In genomic region chr8:123103285-123103684, GRCm38 (mm10) we compare ENCODE assay signal across 8 mouse cellular contexts. TPM values are rescaled to one million over a fixed set of nuclear protein-coding genes. Genes with fewer than 3 reads are reported as not detected.
DNase-seq lines count a peak whose midpoint lies in the region; ATAC-seq and TF ChIP-seq lines count a peak whose summit lies in the region.

No protein-coding gene starts in this region.

- peak overlapping the region; percentile 85 for H3K27ac ChIP-seq in heart, embryonic 15.5 days
- peak overlapping the region; percentile 83 for H3K27ac ChIP-seq in ES-E14 (ENCODE audit: insufficient read depth, low read depth, low read length, poor library complexity, severe bottlenecking)
- 0 out of 2 replicates have a peak overlapping the region, but pooled peaks have one; percentile 35 for H3K27ac ChIP-seq in hindbrain, embryonic 12.5 days
- H3K27ac ChIP-seq in midbrain, embryonic 13.5 days = peak overlapping the region; percentile 92; the same call in 1 of the 2 replicates

- H3K9me3 ChIP-seq in heart, embryonic 15.5 days (replicated peaks) = no peaks in the 10 kb centered on the region
- H3K9me3 ChIP-seq in ES-E14 (ENCODE audit: control insufficient read depth, insufficient read depth, low read depth, low read length) = no peaks in the 10 kb centered on the region
- no peaks in the 10 kb centered on the region for H3K9me3 ChIP-seq in hindbrain, embryonic 12.5 days (replicated peaks)
- no peaks in the 10 kb centered on the region for H3K9me3 ChIP-seq in midbrain, embryonic 13.5 days

- peaks cover 18% of the 10 kb centered on the region for H3K4me1 ChIP-seq in heart, embryonic 15.5 days (replicated peaks)
- H3K4me1 ChIP-seq in ES-E14 (ENCODE audit: control insufficient read depth in 2 of 2, insufficient read depth in 2 of 2, low read length in 2 of 2, poor library complexity in 1 of 2) = peaks cover 0 to 3% of the 10 kb centered on the region in 2 experiments; a peak in 2 of 4 replicates
- peaks cover 14% of the 10 kb centered on the region for H3K4me1 ChIP-seq in hindbrain, embryonic 12.5 days
- peaks cover 16% of the 10 kb centered on the region for H3K4me1 ChIP-seq in midbrain, embryonic 13.5 days (replicated peaks)

- peak overlapping the region; percentile 91 for H3K9ac ChIP-seq in heart, embryonic 15.5 days
- peak overlapping the region; percentile 99 for H3K9ac ChIP-seq in ES-E14 (ENCODE audit: insufficient read depth, low read depth, low read length, poor library complexity, severe bottlenecking)
- peak overlapping the region; percentile 98 for H3K9ac ChIP-seq in hindbrain, embryonic 12.5 days
- H3K9ac ChIP-seq in midbrain, embryonic 13.5 days (replicated peaks) = peak overlapping the region; percentile 99

- H3K4me2 ChIP-seq in heart, embryonic 15.5 days = peak overlapping the region; percentile 88
- peak overlapping the region; percentile 96 for H3K4me2 ChIP-seq in hindbrain, embryonic 12.5 days (replicated peaks)
- peak overlapping the region; percentile 96 for H3K4me2 ChIP-seq in midbrain, embryonic 13.5 days (replicated peaks)

- whole genome bisulfite sequencing in heart, embryonic 15.5 days = 11% methylated on average over 15 of the region's 15 CpGs
- WGBS in hindbrain, embryonic 12.5 days = 20% methylated on average over 15 of the region's 15 CpGs
- WGBS in midbrain, embryonic 13.5 days = 20% methylated on average over 15 of the region's 15 CpGs

- no peak for ATAC-seq in heart, embryonic 15.5 days (replicated peaks; ENCODE audit: insufficient number of reproducible peaks, insufficient read depth, low FRiP score, low read depth)
- ATAC-seq in hindbrain, embryonic 12.5 days (ENCODE audit: low FRiP score) = no peak
- no peak for ATAC-seq in midbrain, embryonic 13.5 days
- ATAC-seq in megakaryocyte progenitor cell, adult 5-6 weeks (replicated peaks; ENCODE audit: poor library complexity) = no peak
- no peak for ATAC-seq in frontal cortex, adult (ENCODE audit: low TSS enrichment)

- intact Hi-C loops in left cerebral cortex, postnatal 25 days (cut with DNase I) = loop anchor here (2.0 kb wide), 3 partner anchors 38 to 196 kb away; partner anchors contain the start of gene Ankrd11

- peaks cover 25% of the 10 kb centered on the region for H3K36me3 ChIP-seq in heart, embryonic 15.5 days
- peaks cover 30% of the 10 kb centered on the region for H3K36me3 ChIP-seq in ES-E14 (ENCODE audit: control insufficient read depth, insufficient read depth, low read length, poor library complexity, severe bottlenecking)
- H3K36me3 ChIP-seq in hindbrain, embryonic 12.5 days = peaks cover 27% of the 10 kb centered on the region
- H3K36me3 ChIP-seq in midbrain, embryonic 13.5 days = peaks cover 31% of the 10 kb centered on the region

- DNase-seq in heart, adult 11 months = no peak
- no peak for DNase-seq in ES-E14 (ENCODE audit: low read depth, low spot score)
- DNase-seq in left cerebral cortex, postnatal 25 days (ENCODE audit: low spot score in 2 of 2) = no peak

- no peaks in the 10 kb centered on the region for H3K27me3 ChIP-seq in heart, embryonic 15.5 days
- no peaks in the 10 kb centered on the region for H3K27me3 ChIP-seq in hindbrain, embryonic 12.5 days
- H3K27me3 ChIP-seq in midbrain, embryonic 13.5 days = no peaks in the 10 kb centered on the region

- H3K4me3 ChIP-seq in heart, embryonic 15.5 days = peak overlapping the region; percentile 65
- H3K4me3 ChIP-seq in ES-E14 (ENCODE audit: insufficient read depth in 1 of 2, low read depth in 1 of 2, low read length in 2 of 2, poor library complexity in 1 of 2, severe bottlenecking in 1 of 2) = peak overlapping the region; percentile 90 to 98
- peak overlapping the region; percentile 82 for H3K4me3 ChIP-seq in hindbrain, embryonic 12.5 days
- H3K4me3 ChIP-seq in midbrain, embryonic 13.5 days (replicated peaks) = peak overlapping the region; percentile 75

- in situ Hi-C loops in ES-E14 (cut with MboI; ENCODE audit: low sequenced_read_pairs in 2 of 2, unreplicated experiment in 2 of 2) = no loop called here

TF ChIP-seq in ES-E14, 5 proteins besides CTCF, POLR2A, EP300 and RAD21:
- TF ChIP-seq ZC3H11A (IDR thresholded peaks at IDR 0.05; ENCODE audit: borderline replicate concordance, low read depth, low read length) (no peak), MAFK (IDR thresholded peaks at IDR 0.05; ENCODE audit: insufficient read depth, low read depth, low read length) (no peak), HCFC1 (IDR thresholded peaks at IDR 0.05; ENCODE audit: borderline replicate concordance, insufficient read depth, low read length) (no peak), ZNF384 (IDR thresholded peaks at IDR 0.05; ENCODE audit: low read depth, low read length) (no peak), CHD2 (IDR thresholded peaks at IDR 0.05; ENCODE audit: low read depth, low read length) (no peak)

RNA-seq across cellular contexts. Expression of gene Rpl13, which starts 1.1 kb away (rescaled TPM):
- 802 and 841 TPM in 2 replicates for polyA plus RNA-seq in heart, embryonic 15.5 days (2015; fragmentation: Nextera tagmentation; extraction: Ambion mirVana)
- 2,643 and 2,912 TPM in 2 replicates for total RNA-seq in ES-E14 (2012; rRNA removed)
- polyA plus RNA-seq in hindbrain, embryonic 12.5 days (2016; fragmentation: Nextera tagmentation; extraction: Ambion mirVana) = 1,018 and 1,026 TPM in 2 replicates
- polyA plus RNA-seq in midbrain, embryonic 13.5 days (2015; fragmentation: Nextera tagmentation; extraction: Ambion mirVana) = 776 and 798 TPM in 2 replicates
- 1,201 and 1,251 TPM in 2 replicates for total RNA-seq in megakaryocyte progenitor cell, adult 5-6 weeks (2015)
- 3,072 and 3,507 TPM in 2 replicates for total RNA-seq in megakaryocyte progenitor cell, adult 5-6 weeks (2017)
- total RNA-seq in left cerebral cortex, postnatal 25 days (2021) = 100 to 1,000 TPM; 350 to 359 TPM

RNA-seq across cellular contexts. Expression of gene Cpne7, which starts 13.9 kb away (rescaled TPM):
- 0.18 and 0.25 TPM in 2 replicates for polyA plus RNA-seq in heart, embryonic 15.5 days (2015; fragmentation: Nextera tagmentation; extraction: Ambion mirVana)
- total RNA-seq in ES-E14 (2012; rRNA removed) = 1.8 and 4.9 TPM in 2 replicates
- 0.15 and 0.35 TPM in 2 replicates for polyA plus RNA-seq in hindbrain, embryonic 12.5 days (2016; fragmentation: Nextera tagmentation; extraction: Ambion mirVana)
- polyA plus RNA-seq in midbrain, embryonic 13.5 days (2015; fragmentation: Nextera tagmentation; extraction: Ambion mirVana) = 1.6 and 1.9 TPM in 2 replicates
- not detected in 2 replicates for total RNA-seq in megakaryocyte progenitor cell, adult 5-6 weeks (2015)
- total RNA-seq in megakaryocyte progenitor cell, adult 5-6 weeks (2017) = not detected in 2 replicates
- total RNA-seq in left cerebral cortex, postnatal 25 days (2021) = 10 to 100 TPM; 47.5 to 62.6 TPM

RNA-seq across cellular contexts. Expression of gene Spg7, which starts 40.5 kb away (rescaled TPM):
- 60.1 and 64.3 TPM in 2 replicates for polyA plus RNA-seq in heart, embryonic 15.5 days (2015; fragmentation: Nextera tagmentation; extraction: Ambion mirVana)
- 106 and 160 TPM in 2 replicates for total RNA-seq in ES-E14 (2012; rRNA removed)
- polyA plus RNA-seq in hindbrain, embryonic 12.5 days (2016; fragmentation: Nextera tagmentation; extraction: Ambion mirVana) = 62.6 and 63.9 TPM in 2 replicates
- 52.0 and 52.2 TPM in 2 replicates for polyA plus RNA-seq in midbrain, embryonic 13.5 days (2015; fragmentation: Nextera tagmentation; extraction: Ambion mirVana)
- total RNA-seq in megakaryocyte progenitor cell, adult 5-6 weeks (2015) = 33.1 and 49.6 TPM in 2 replicates
- total RNA-seq in megakaryocyte progenitor cell, adult 5-6 weeks (2017) = 61.1 and 74.1 TPM in 2 replicates
- 10 to 100 TPM; 64.3 to 68.6 TPM for total RNA-seq in left cerebral cortex, postnatal 25 days (2021)

RNA-seq across cellular contexts. Expression of gene Sult5a1, which starts 54.8 kb away (rescaled TPM):
- polyA plus RNA-seq in heart, embryonic 15.5 days (2015; fragmentation: Nextera tagmentation; extraction: Ambion mirVana) = 4.6 and 7.5 TPM in 2 replicates
- total RNA-seq in ES-E14 (2012; rRNA removed) = 3.1 and 3.3 TPM in 2 replicates
- polyA plus RNA-seq in hindbrain, embryonic 12.5 days (2016; fragmentation: Nextera tagmentation; extraction: Ambion mirVana) = 8.1 and 9.7 TPM in 2 replicates
- 0.77 and 1.0 TPM in 2 replicates for polyA plus RNA-seq in midbrain, embryonic 13.5 days (2015; fragmentation: Nextera tagmentation; extraction: Ambion mirVana)
- total RNA-seq in megakaryocyte progenitor cell, adult 5-6 weeks (2015) = not detected in 2 replicates
- total RNA-seq in megakaryocyte progenitor cell, adult 5-6 weeks (2017) = not detected in 2 replicates
- total RNA-seq in left cerebral cortex, postnatal 25 days (2021) = not detected

Comparison
In these comparisons a context has a peak if more than half of its experiments do, and no peak if none do; other contexts are left out.
1. H3K27ac ChIP-seq: peak in every context shown above with its lines; median percentile 92 in midbrain, embryonic 13.5 days; 85 in heart, embryonic 15.5 days; 83 in ES-E14; 35 in hindbrain, embryonic 12.5 days.